Mouse (Mus musculus): ENCODE results near the gene Otoa. TPM values are rescaled to one million over a fixed set of nuclear protein-coding genes. Genes with fewer than 3 reads are reported as not detected.
A peak's percentile ranks its signal among the peaks of the same experiment; 100 is the strongest.

Gene Otoa
- 0.38 and 0.69 TPM in 2 replicates for total RNA-seq (2017)

- ATAC-seq (replicated peaks in 1 of 2; ENCODE audit: insufficient read depth in 1 of 2, low FRiP score in 2 of 2, low TSS enrichment in 1 of 2, low read depth in 1 of 2, poor library complexity in 2 of 2, severe bottlenecking in 2 of 2): no peak
These were observed at the start of gene Otoa for GRCm38 (mm10) chr7:121081350-121081749. Otoa (plus strand) TSS chr7:121081650.

- peak; percentile 99 for ATAC-seq (replicated peaks in 1 of 2; ENCODE audit: insufficient read depth in 1 of 2, low FRiP score in 2 of 2, low TSS enrichment in 1 of 2, low read depth in 1 of 2, poor library complexity in 2 of 2, severe bottlenecking in 2 of 2)
These were observed 47.4 kb upstream of the Otoa start, which contains the start of gene Mettl9 for GRCm38 (mm10) chr7:121033856-121034652. Mettl9 (plus strand) TSS chr7:121034445.

GRCm38 (mm10) chr7:121034701-121035141, 46.7 kb upstream of the Otoa start:
- peak in 1 of 2 experiments; percentile 25; a peak in 2 of 4 replicates for ATAC-seq (replicated peaks in 1 of 2; ENCODE audit: insufficient read depth in 1 of 2, low FRiP score in 2 of 2, low TSS enrichment in 1 of 2, low read depth in 1 of 2, poor library complexity in 2 of 2, severe bottlenecking in 2 of 2)

- ATAC-seq (replicated peaks in 1 of 2; ENCODE audit: insufficient read depth in 1 of 2, low FRiP score in 2 of 2, low TSS enrichment in 1 of 2, low read depth in 1 of 2, poor library complexity in 2 of 2, severe bottlenecking in 2 of 2): no peak
These were observed 46.2 kb upstream of the Otoa start for GRCm38 (mm10) chr7:121035161-121035721.

GRCm38 (mm10) chr7:121040595-121040994, 40.9 kb upstream of the Otoa start:
- no peak for ATAC-seq (replicated peaks in 1 of 2; ENCODE audit: insufficient read depth in 1 of 2, low FRiP score in 2 of 2, low TSS enrichment in 1 of 2, low read depth in 1 of 2, poor library complexity in 2 of 2, severe bottlenecking in 2 of 2)

GRCm38 (mm10) chr7:121041989-121042388, 39.5 kb upstream of the Otoa start:
- ATAC-seq (replicated peaks in 1 of 2; ENCODE audit: insufficient read depth in 1 of 2, low FRiP score in 2 of 2, low TSS enrichment in 1 of 2, low read depth in 1 of 2, poor library complexity in 2 of 2, severe bottlenecking in 2 of 2): no peak

GRCm38 (mm10) chr7:121043004-121043403, 38.4 kb upstream of the Otoa start:
- no peak for ATAC-seq (replicated peaks in 1 of 2; ENCODE audit: insufficient read depth in 1 of 2, low FRiP score in 2 of 2, low TSS enrichment in 1 of 2, low read depth in 1 of 2, poor library complexity in 2 of 2, severe bottlenecking in 2 of 2)

- peak in 1 of 2 experiments; percentile 66; a peak in 1 of 4 replicates for ATAC-seq (replicated peaks in 1 of 2; ENCODE audit: insufficient read depth in 1 of 2, low FRiP score in 2 of 2, low TSS enrichment in 1 of 2, low read depth in 1 of 2, poor library complexity in 2 of 2, severe bottlenecking in 2 of 2)
These were observed 37.9 kb upstream of the Otoa start for GRCm38 (mm10) chr7:121043510-121043909.

- ATAC-seq (replicated peaks in 1 of 2; ENCODE audit: insufficient read depth in 1 of 2, low FRiP score in 2 of 2, low TSS enrichment in 1 of 2, low read depth in 1 of 2, poor library complexity in 2 of 2, severe bottlenecking in 2 of 2): no peak
These were observed 37.2 kb upstream of the Otoa start for GRCm38 (mm10) chr7:121044251-121044650.

- no peak for ATAC-seq (replicated peaks in 1 of 2; ENCODE audit: insufficient read depth in 1 of 2, low FRiP score in 2 of 2, low TSS enrichment in 1 of 2, low read depth in 1 of 2, poor library complexity in 2 of 2, severe bottlenecking in 2 of 2)
These were observed 35.6 kb upstream of the Otoa start for GRCm38 (mm10) chr7:121045671-121046453.

GRCm38 (mm10) chr7:121047624-121048023, 33.8 kb upstream of the Otoa start:
- ATAC-seq (replicated peaks in 1 of 2; ENCODE audit: insufficient read depth in 1 of 2, low FRiP score in 2 of 2, low TSS enrichment in 1 of 2, low read depth in 1 of 2, poor library complexity in 2 of 2, severe bottlenecking in 2 of 2): no peak

- ATAC-seq (replicated peaks in 1 of 2; ENCODE audit: insufficient read depth in 1 of 2, low FRiP score in 2 of 2, low TSS enrichment in 1 of 2, low read depth in 1 of 2, poor library complexity in 2 of 2, severe bottlenecking in 2 of 2): no peak
These were observed 28.4 kb upstream of the Otoa start for GRCm38 (mm10) chr7:121053071-121053470.

- ATAC-seq (replicated peaks in 1 of 2; ENCODE audit: insufficient read depth in 1 of 2, low FRiP score in 2 of 2, low TSS enrichment in 1 of 2, low read depth in 1 of 2, poor library complexity in 2 of 2, severe bottlenecking in 2 of 2): 0 out of 4 replicates have a peak, but pooled peaks of 1 of the 2 experiments have one; percentile 23
These were observed 21.8 kb upstream of the Otoa start for GRCm38 (mm10) chr7:121059477-121060218.

GRCm38 (mm10) chr7:121064309-121064708, 17.1 kb upstream of the Otoa start:
- peak in 1 of 2 experiments; percentile 50; a peak in 1 of 4 replicates for ATAC-seq (replicated peaks in 1 of 2; ENCODE audit: insufficient read depth in 1 of 2, low FRiP score in 2 of 2, low TSS enrichment in 1 of 2, low read depth in 1 of 2, poor library complexity in 2 of 2, severe bottlenecking in 2 of 2)

GRCm38 (mm10) chr7:121071276-121071675, 10.2 kb upstream of the Otoa start:
- ATAC-seq (replicated peaks in 1 of 2; ENCODE audit: insufficient read depth in 1 of 2, low FRiP score in 2 of 2, low TSS enrichment in 1 of 2, low read depth in 1 of 2, poor library complexity in 2 of 2, severe bottlenecking in 2 of 2): no peak

- ATAC-seq (replicated peaks in 1 of 2; ENCODE audit: insufficient read depth in 1 of 2, low FRiP score in 2 of 2, low TSS enrichment in 1 of 2, low read depth in 1 of 2, poor library complexity in 2 of 2, severe bottlenecking in 2 of 2): no peak; a peak in 1 of 4 replicates
These were observed 8.9 kb upstream of the Otoa start for GRCm38 (mm10) chr7:121072506-121072905.

GRCm38 (mm10) chr7:121074281-121074680, 7.2 kb upstream of the Otoa start, which contains the start of gene Igsf6:
Igsf6 (minus strand) TSS chr7:121074572.
- ATAC-seq (replicated peaks in 1 of 2; ENCODE audit: insufficient read depth in 1 of 2, low FRiP score in 2 of 2, low TSS enrichment in 1 of 2, low read depth in 1 of 2, poor library complexity in 2 of 2, severe bottlenecking in 2 of 2): peak; percentile 19 to 62; a peak in 2 of 4 replicates
